Mouse (Mus musculus) E14TG2a.4 (cell line): Measurements from ENCODE around the gene Myh7.
"Not testable (repeated sequence)": the region's sequence is repeated elsewhere in the genome, so short reads cannot be mapped to it uniquely, and the experiment has no call there.

ENCODE experiments used
- H3K27me3 ChIP-seq: 2 replicates; pipeline ENCODE4 v1.6.1; 2014; ENCODE audit warnings: low read length, control low read depth; ENCODE audit not compliant: insufficient read depth
- H3K36me3 ChIP-seq: 2 replicates; pipeline ENCODE4 v1.6.1; 2014; ENCODE audit warnings: low read length, control low read depth; ENCODE audit not compliant: insufficient read depth
- H3K4me1 ChIP-seq: replicated peaks from 2 replicates; pipeline ENCODE4 v1.6.1; 2014; ENCODE audit warnings: low read depth, low read length, control low read depth
- H3K4me3 ChIP-seq: replicated peaks from 2 replicates; pipeline ENCODE4 v1.5.1; 2014; ENCODE audit warnings: mild to moderate bottlenecking, low read length
- H3K9me3 ChIP-seq: 2 replicates; pipeline ENCODE4 v1.6.1; 2014; ENCODE audit warnings: low read length, control low read depth
- CTCF ChIP-seq: conservative IDR thresholded peaks from 2 replicates; pipeline ENCODE4 v1.5.1; 2014; ENCODE audit warnings: low read length
- NANOG ChIP-seq: IDR thresholded peaks from 2 replicates; pipeline ENCODE4 v1.6.1; 2014; ENCODE audit warnings: borderline replicate concordance, low read length, mixed read lengths
- POU5F1 ChIP-seq: IDR thresholded peaks from 2 replicates; pipeline ENCODE4 v1.6.1; 2014; ENCODE audit warnings: low read length, borderline replicate concordance

The Myh7 gene

GRCm38 (mm10) chr14:55000814-55001213 lies 6.4 kb upstream of the Myh7 start:
- TF ChIP-seq POU5F1 (no peak), NANOG (no peak), CTCF (no peak)
- Histone ChIP-seq H3K4me3 (no peak overlapping the region), H3K27me3 (peaks cover 24% of the 10 kb centered on the region), H3K4me1 (peaks cover 36% of the 10 kb centered on the region), H3K36me3 (no peaks in the 10 kb centered on the region), H3K9me3 (no peaks in the 10 kb centered on the region)

DNA sequence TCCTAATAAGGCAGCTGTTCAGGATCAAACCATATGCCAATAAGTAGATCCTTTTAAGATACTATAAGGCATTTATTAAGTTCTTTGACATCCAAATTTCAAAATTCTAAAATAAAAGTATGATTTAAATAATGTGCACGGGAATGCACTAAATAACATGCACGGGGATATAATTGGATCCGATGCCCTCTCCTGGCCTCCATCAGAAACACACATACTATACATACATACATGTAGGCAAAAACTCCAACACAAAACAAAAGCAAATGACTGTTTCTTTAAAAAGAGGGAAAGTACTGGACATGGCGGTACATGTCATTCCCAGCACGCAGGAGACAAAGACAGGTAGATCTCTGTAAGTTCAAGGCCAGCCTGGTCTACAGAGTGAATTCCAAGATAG lies 5.4 kb upstream of the Myh7 start:
- Histone ChIP-seq H3K4me1 (peaks cover 42% of the 10 kb centered on the region), H3K27me3 (peaks cover 32% of the 10 kb centered on the region)
- H3K4me3 ChIP-seq, H3K9me3 ChIP-seq, H3K36me3 ChIP-seq: not testable (repeated sequence)

GRCm38 (mm10) chr14:54998680-54999079 lies 4.3 kb upstream of the Myh7 start:
- no peak overlapping the region for H3K4me3 ChIP-seq
- peaks cover 32% of the 10 kb centered on the region for H3K4me1 ChIP-seq
- no peaks in the 10 kb centered on the region for H3K9me3 ChIP-seq
- TF ChIP-seq POU5F1 (no peak), CTCF (no peak), NANOG (no peak)
- no peaks in the 10 kb centered on the region for H3K36me3 ChIP-seq
- H3K27me3 ChIP-seq = peaks cover 42% of the 10 kb centered on the region

- Histone ChIP-seq H3K36me3 (no peaks in the 10 kb centered on the region), H3K27me3 (peaks cover 48% of the 10 kb centered on the region), H3K9me3 (no peaks in the 10 kb centered on the region), H3K4me1 (peaks cover 22% of the 10 kb centered on the region), H3K4me3 (no peak overlapping the region)
- TF ChIP-seq NANOG (no peak), POU5F1 (no peak), CTCF (no peak)
Observed at GRCm38 (mm10) chr14:54997297-54997696, 2.9 kb upstream of the Myh7 start.

GRCm38 (mm10) chr14:54996793-54997192 lies 2.4 kb upstream of the Myh7 start:
- Histone ChIP-seq H3K4me3 (no peak overlapping the region), H3K36me3 (no peaks in the 10 kb centered on the region), H3K4me1 (peaks cover 19% of the 10 kb centered on the region), H3K9me3 (no peaks in the 10 kb centered on the region), H3K27me3 (peaks cover 53% of the 10 kb centered on the region)
- TF ChIP-seq NANOG = no peak
- no peak for TF ChIP-seq CTCF

GRCm38 (mm10) chr14:54995457-54996138 lies 1.2 kb upstream of the Myh7 start:
- H3K9me3 ChIP-seq = no peaks in the 10 kb centered on the region
- peaks cover 59% of the 10 kb centered on the region for H3K27me3 ChIP-seq
- H3K4me3 ChIP-seq = no peak overlapping the region
- H3K4me1 ChIP-seq = peaks cover 19% of the 10 kb centered on the region
- H3K36me3 ChIP-seq = no peaks in the 10 kb centered on the region
- TF ChIP-seq CTCF = no peak
- no peak for TF ChIP-seq NANOG
- no peak for TF ChIP-seq POU5F1

DNA sequence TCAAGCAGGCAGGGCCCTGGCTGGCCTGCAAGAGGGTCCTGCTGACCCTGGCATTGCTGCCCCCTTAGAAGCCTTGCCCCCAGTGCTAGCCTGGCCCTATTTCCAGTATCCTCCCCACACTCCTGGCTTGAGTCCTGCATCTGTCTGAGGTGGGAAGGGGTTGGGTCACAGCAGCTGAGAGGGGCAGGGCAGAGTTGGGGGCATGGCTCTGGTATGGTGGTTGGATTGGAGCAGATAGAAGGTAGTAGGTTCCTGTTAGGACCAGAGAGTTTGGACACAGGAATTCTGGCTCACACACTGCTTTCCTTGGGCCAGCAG lies 402 bp upstream of the Myh7 start:
- no peaks in the 10 kb centered on the region for H3K36me3 ChIP-seq
- H3K27me3 ChIP-seq = peaks cover 59% of the 10 kb centered on the region
- H3K4me3 ChIP-seq = no peak overlapping the region
- H3K9me3 ChIP-seq = no peaks in the 10 kb centered on the region
- TF ChIP-seq NANOG (no peak), POU5F1 (no peak), CTCF (no peak)
- peaks cover 19% of the 10 kb centered on the region for H3K4me1 ChIP-seq

DNA sequence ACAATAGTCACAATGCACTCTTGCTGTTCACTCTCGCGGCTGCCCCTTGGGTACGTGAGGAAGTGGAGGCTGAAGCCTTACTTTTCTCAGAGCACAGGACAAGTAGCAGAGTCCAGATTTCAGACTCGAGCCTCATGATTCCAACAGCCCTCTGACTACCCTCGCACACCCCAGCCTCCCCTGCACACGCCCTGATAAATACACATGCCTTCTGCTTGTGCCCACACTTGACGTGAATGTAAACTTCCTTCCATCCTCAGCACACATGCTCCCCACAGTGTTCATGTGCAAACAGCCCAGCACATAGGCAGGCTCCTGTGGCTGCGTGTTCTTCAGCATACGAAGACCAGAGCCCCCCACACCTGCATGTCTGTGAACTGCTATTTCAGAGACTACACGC lies 790 bp downstream of the Myh7 start:
- Histone ChIP-seq H3K36me3 (no peaks in the 10 kb centered on the region), H3K27me3 (peaks cover 57% of the 10 kb centered on the region)
- no peak for TF ChIP-seq POU5F1
- TF ChIP-seq NANOG = no peak
- no peak for TF ChIP-seq CTCF

GRCm38 (mm10) chr14:54992196-54992595 lies 2.2 kb downstream of the Myh7 start:
- TF ChIP-seq NANOG (no peak), POU5F1 (no peak), CTCF (no peak)
- H3K4me3 ChIP-seq = no peak overlapping the region
- H3K9me3 ChIP-seq = no peaks in the 10 kb centered on the region
- H3K27me3 ChIP-seq = peaks cover 48% of the 10 kb centered on the region
- no peaks in the 10 kb centered on the region for H3K36me3 ChIP-seq
- peaks cover 16% of the 10 kb centered on the region for H3K4me1 ChIP-seq

More for the DNA sequence above, 790 bp downstream of the Myh7 start:
- no peak overlapping the region for H3K4me3 ChIP-seq
- H3K4me1 ChIP-seq = peaks cover 19% of the 10 kb centered on the region
- H3K9me3 ChIP-seq = no peaks in the 10 kb centered on the region
